Mouse (Mus musculus) ovary, adult 18-20 months (tissue): ENCODE measurements around the gene Adamtsl4.
A peak's percentile ranks its signal among the peaks of the same experiment; 100 is the strongest.

Source experiments
- DNase-seq: peaks from one replicate; pipeline ENCODE4 v3.0.0; 2022; ENCODE audit warnings: low spot score, mixed read lengths

Gene Adamtsl4

GRCm38 (mm10) chr3:95687524-95688421 lies at the start of gene Adamtsl4:
Gene Adamtsl4, minus strand, starts transcription at chr3:95687917.
- DNase-seq: no peak

GRCm38 (mm10) chr3:95735071-95735670 lies 47.5 kb upstream of the Adamtsl4 start:
- DNase-seq: no peak

- DNase-seq: no peak
These were observed 46.5 kb upstream of the Adamtsl4 start for GRCm38 (mm10) chr3:95734092-95734702.

GRCm38 (mm10) chr3:95732744-95733521 lies 45.2 kb upstream of the Adamtsl4 start:
- peak; percentile 67 for DNase-seq

GRCm38 (mm10) chr3:95732297-95732696 lies 44.6 kb upstream of the Adamtsl4 start:
- DNase-seq: no peak

- DNase-seq: no peak
These were observed 44.1 kb upstream of the Adamtsl4 start for GRCm38 (mm10) chr3:95731802-95732201.

- DNase-seq: no peak
These were observed 42.7 kb upstream of the Adamtsl4 start for GRCm38 (mm10) chr3:95730431-95730830.

- no peak for DNase-seq
These were observed 41.2 kb upstream of the Adamtsl4 start for GRCm38 (mm10) chr3:95728906-95729305.

- DNase-seq: no peak
These were observed 39.1 kb upstream of the Adamtsl4 start for GRCm38 (mm10) chr3:95726696-95727358.

- no peak for DNase-seq
These were observed 38.1 kb upstream of the Adamtsl4 start for GRCm38 (mm10) chr3:95725863-95726262.

GRCm38 (mm10) chr3:95722386-95722785 lies 34.7 kb upstream of the Adamtsl4 start:
- DNase-seq: no peak

GRCm38 (mm10) chr3:95718153-95718552 lies 30.4 kb upstream of the Adamtsl4 start:
- DNase-seq: peak; percentile 37

- no peak for DNase-seq
These were observed 28.4 kb upstream of the Adamtsl4 start for GRCm38 (mm10) chr3:95716075-95716474.

GRCm38 (mm10) chr3:95709967-95710366 lies 22.2 kb upstream of the Adamtsl4 start:
- no peak for DNase-seq

- no peak for DNase-seq
These were observed 21.3 kb upstream of the Adamtsl4 start for GRCm38 (mm10) chr3:95709044-95709443.

- no peak for DNase-seq
These were observed 19.8 kb upstream of the Adamtsl4 start for GRCm38 (mm10) chr3:95707497-95707896.

- DNase-seq: no peak
These were observed 18.6 kb upstream of the Adamtsl4 start for GRCm38 (mm10) chr3:95706273-95706672.

- no peak for DNase-seq
These were observed 16.9 kb upstream of the Adamtsl4 start for GRCm38 (mm10) chr3:95704612-95705011.

- DNase-seq: no peak
These were observed 15.6 kb upstream of the Adamtsl4 start for GRCm38 (mm10) chr3:95703276-95703675.

- DNase-seq: peak; percentile 77
These were observed 14.3 kb upstream of the Adamtsl4 start for GRCm38 (mm10) chr3:95701877-95702540.

- no peak for DNase-seq
These were observed 13.4 kb upstream of the Adamtsl4 start for GRCm38 (mm10) chr3:95701085-95701484.
